Mouse (Mus musculus) heart, postnatal 4 days (tissue): ENCODE results near the gene Nr1i2. TPM values are rescaled to one million over a fixed set of nuclear protein-coding genes. Genes with fewer than 3 reads are reported as not detected.
"Not testable (repeated sequence)": the region's sequence is repeated elsewhere in the genome, so short reads cannot be mapped to it uniquely, and the experiment has no call there.

ENCODE experiments used
- DNase-seq: peaks from one replicate; pipeline ENCODE4 v3.0.0; 2021
- total RNA-seq, 2 experiments: library from RNA; stranded (reverse); gene quantifications; 2 replicates each; pipeline ENCODE4 v1.2.3; 2021

The Nr1i2 gene
- total RNA-seq, 2 experiments from 2014 or later, result not detected

- no peak for DNase-seq
Observed at GRCm38 (mm10) chr16:38287357-38287756, 7.3 kb downstream of the Nr1i2 start.

- no peak for DNase-seq
Observed at GRCm38 (mm10) chr16:38286541-38286940, 8.1 kb downstream of the Nr1i2 start.

- no peak for DNase-seq
Observed at GRCm38 (mm10) chr16:38285801-38286200, 8.8 kb downstream of the Nr1i2 start.

- DNase-seq, result no peak
Observed at GRCm38 (mm10) chr16:38283300-38283699, 11.3 kb downstream of the Nr1i2 start.

GRCm38 (mm10) chr16:38282559-38283160, 12.0 kb downstream of the Nr1i2 start:
- no peak for DNase-seq

GRCm38 (mm10) chr16:38280951-38281350, 13.7 kb downstream of the Nr1i2 start:
- no peak for DNase-seq

- no peak for DNase-seq
Observed at GRCm38 (mm10) chr16:38279794-38280193, 14.8 kb downstream of the Nr1i2 start.

- no peak for DNase-seq
Observed at GRCm38 (mm10) chr16:38274737-38275136, 19.9 kb downstream of the Nr1i2 start.

- no peak for DNase-seq
Observed at GRCm38 (mm10) chr16:38272483-38272882, 22.1 kb downstream of the Nr1i2 start.

- no peak for DNase-seq
Observed at GRCm38 (mm10) chr16:38271601-38272000, 23.0 kb downstream of the Nr1i2 start.

GRCm38 (mm10) chr16:38255927-38256326, 38.7 kb downstream of the Nr1i2 start:
- no peak for DNase-seq

- no peak for DNase-seq
Observed at GRCm38 (mm10) chr16:38255107-38255506, 39.5 kb downstream of the Nr1i2 start.

- no peak for DNase-seq
Observed at GRCm38 (mm10) chr16:38254001-38254400, 40.6 kb downstream of the Nr1i2 start.

- DNase-seq, result no peak
Observed at GRCm38 (mm10) chr16:38250467-38250866, 44.2 kb downstream of the Nr1i2 start.

- DNase-seq, result no peak
Observed at GRCm38 (mm10) chr16:38248331-38248961, 46.2 kb downstream of the Nr1i2 start.

- no peak for DNase-seq
Observed at GRCm38 (mm10) chr16:38245849-38246585, 48.6 kb downstream of the Nr1i2 start.

- no peak for DNase-seq
Observed at GRCm38 (mm10) chr16:38245379-38245778, 49.2 kb downstream of the Nr1i2 start.

GRCm38 (mm10) chr16:38244111-38244510, 50.5 kb downstream of the Nr1i2 start:
- no peak for DNase-seq

- no peak for DNase-seq
Observed at GRCm38 (mm10) chr16:38240167-38240566, 54.5 kb downstream of the Nr1i2 start.

GRCm38 (mm10) chr16:38239729-38240128, 54.9 kb downstream of the Nr1i2 start:
- DNase-seq, result peak; percentile 55

GRCm38 (mm10) chr16:38236936-38237585, 57.6 kb downstream of the Nr1i2 start:
- no peak for DNase-seq

GRCm38 (mm10) chr16:38222491-38222890, 72.1 kb downstream of the Nr1i2 start:
- not testable (repeated sequence) for DNase-seq

- no peak for DNase-seq
Observed at GRCm38 (mm10) chr16:38205272-38205671, 89.4 kb downstream of the Nr1i2 start.
